Mouse (Mus musculus) cerebellum, postnatal 14 days (tissue): ENCODE results near the gene Nmnat2.

ENCODE experiments used
- DNase-seq, 2 experiments: peaks; one replicate each; pipeline ENCODE4 v3.0.0; 2021; ENCODE audit warnings: mixed read lengths in 2 of 2

Nmnat2 gene

DNA sequence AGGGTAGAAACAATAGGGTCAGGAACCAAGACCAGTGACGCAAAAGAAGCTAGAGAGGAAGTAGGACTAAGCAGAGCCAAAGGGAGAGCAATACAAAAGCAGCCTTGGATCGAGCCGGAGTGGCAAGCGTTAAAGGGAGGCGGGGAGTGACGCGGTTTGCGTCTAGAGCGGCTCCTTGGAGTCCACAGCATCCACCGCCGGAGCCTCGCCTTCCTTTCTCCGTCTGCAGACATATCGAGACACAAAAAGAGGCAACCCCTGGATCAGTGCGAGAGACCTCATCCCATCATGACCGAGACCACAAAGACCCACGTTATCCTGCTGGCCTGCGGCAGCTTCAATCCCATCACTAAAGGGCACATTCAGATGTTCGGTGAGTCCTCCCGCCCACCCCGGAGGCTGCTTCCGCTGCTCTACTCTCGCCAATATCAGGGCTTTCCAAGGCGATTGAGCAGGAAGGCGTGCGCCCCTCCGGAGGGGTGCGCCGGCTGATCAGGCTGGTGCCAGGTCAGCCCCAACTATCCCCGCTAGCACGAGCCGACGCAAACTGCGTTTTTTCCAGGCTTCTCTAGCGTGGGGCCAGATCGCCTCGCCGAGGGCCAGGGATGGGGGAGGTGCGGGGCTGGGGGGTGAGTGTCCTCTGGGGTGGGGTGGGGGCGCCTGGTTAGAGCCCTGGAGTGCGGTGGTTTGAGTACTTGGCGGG lies at the start of gene Nmnat2:
Nmnat2 (plus strand) TSS at position 173 of the 703 bp plus-strand sequence.
- DNase-seq, result peak; percentile 82 to 88

DNA sequence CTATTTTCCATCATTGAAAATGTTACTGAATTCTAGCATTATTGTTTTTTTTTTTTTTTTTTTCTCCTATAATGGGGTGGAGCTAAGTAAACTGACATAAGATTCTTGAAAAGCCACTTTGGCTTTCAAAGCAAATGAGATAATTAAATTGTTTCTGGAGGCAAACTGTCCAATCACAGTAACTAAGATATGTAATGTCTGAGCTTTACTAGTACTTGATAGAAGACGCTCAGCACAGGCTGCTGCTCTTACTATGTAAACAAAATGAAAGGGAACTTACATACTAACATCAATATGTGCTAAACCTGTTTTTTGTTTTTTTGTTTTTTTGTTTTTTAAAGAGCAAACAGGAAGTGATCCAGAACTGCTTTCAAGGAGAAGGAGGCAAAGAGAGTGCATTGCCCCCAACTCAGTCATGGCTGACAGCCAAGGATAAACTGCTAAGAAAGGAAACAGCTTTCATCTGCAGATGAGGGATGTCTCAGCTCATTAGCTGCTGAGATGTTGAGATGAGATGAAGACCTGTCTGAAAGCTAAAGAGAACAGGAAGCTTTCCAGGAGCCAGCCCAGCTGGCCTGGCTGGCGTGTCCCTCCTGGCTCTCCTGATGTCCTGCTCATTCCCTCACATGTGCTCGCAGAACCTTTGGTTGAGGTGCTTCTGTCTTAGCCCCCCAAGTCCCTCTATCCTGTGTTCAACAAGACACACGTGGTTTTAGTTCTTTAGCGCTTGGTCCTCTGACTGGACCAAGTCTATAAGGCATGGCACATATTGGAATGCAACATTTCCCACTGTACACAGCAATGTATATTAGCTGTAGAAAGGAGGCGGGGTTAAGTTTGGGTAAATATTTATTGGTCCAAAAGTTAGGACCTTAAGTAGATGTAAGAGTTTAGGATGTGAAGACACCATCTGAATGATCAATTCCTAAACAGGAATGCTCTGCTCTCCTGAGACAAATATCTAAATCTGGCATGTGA lies 41.0 kb upstream of the Nmnat2 start:
- DNase-seq, result no peak

DNA sequence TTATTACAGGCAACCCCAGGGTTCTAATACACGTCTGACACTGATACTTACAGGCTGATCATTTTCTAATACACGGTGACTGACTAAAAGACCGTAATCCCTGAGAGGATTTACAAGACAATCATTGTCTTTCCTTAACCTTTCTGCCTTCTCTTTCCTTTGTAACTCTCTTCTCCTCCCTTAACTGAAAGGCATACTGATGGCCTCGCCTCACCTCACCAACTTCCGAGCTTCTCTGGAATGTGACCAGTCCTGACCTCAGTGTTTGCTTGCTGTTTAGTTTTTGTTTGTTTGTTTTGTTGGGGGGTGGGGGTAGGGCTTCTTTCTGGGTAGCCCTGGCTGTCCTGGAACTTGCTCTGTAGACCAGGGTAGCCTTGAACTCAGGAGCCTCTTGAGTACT lies 39.0 kb upstream of the Nmnat2 start:
- DNase-seq, result no peak

DNA sequence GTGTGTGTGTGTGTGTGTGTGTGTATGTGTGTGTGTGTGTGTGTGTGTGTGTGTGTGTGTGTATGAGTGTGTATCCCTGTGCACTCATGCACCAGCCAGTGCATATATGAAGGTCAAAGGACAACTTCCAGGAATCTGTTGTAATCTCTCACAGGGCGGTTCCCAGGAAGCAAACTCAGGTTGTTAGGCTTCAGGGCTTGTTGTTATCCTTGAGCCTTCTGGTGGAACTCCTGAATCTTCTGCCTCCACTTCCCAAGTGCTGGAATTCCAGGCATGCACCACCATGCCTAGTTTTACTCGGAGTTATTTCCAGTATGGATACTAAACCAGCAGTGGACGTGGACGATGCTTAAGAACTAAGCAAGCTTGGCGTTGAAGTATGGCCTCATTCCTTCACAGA lies 37.9 kb upstream of the Nmnat2 start:
- DNase-seq, result no peak

DNA sequence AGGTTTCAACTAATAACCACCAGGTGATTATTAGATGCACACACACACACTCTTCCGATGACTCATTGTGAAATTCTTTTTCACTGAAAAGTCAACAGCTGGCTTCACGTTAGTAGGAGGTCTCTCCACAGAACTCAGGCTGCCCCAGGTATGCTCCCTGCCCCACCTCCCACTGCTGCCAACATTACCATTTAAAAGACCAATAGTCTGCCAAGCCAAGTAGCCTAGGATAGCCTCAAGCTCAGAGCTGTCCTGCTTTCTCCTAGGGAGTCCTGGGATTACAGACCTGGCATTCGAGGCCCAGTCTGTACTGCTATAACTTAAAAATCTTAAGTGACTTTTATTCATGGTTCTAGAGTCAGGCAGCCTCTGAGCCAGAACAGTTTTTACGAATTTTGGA lies 37.2 kb upstream of the Nmnat2 start:
- no peak for DNase-seq

DNA sequence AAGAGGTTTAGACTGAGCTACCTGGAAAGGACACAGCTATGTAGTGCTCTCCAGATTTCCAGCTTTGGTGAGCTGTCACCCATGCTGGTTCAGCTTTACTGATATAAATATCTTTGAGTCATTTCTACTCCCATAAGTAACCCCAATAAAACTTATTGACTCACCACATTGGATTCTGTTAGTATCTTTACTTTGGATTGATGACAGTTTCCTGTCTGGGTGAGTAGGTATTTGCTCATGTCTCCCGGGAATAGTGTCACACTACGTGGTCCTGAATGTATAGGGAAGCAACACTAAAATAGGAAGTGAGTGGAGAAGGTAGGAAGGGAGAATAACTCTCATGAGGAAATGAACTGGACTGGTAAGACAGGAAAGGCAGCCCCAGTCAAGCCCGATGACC lies 33.0 kb upstream of the Nmnat2 start:
- no peak for DNase-seq

DNA sequence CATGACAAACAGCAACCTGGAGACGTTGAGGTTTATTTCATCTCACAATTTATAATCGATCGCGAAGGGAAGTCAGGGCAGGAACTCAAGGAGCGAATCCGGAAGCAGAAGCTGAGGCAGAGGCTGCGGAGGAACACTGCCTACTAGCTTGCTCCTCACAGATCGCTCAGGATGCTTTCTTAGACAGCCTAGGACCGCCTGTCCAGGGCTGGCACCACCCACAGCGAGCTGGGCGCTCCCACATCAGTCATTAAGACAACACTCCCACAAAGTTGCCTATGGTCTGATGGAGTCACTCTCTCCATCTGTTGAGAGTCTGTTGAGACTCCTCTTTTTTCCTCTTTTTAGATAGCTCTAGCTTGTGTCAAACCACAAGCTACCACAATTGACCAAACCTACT lies 20.8 kb upstream of the Nmnat2 start:
- no peak for DNase-seq

DNA sequence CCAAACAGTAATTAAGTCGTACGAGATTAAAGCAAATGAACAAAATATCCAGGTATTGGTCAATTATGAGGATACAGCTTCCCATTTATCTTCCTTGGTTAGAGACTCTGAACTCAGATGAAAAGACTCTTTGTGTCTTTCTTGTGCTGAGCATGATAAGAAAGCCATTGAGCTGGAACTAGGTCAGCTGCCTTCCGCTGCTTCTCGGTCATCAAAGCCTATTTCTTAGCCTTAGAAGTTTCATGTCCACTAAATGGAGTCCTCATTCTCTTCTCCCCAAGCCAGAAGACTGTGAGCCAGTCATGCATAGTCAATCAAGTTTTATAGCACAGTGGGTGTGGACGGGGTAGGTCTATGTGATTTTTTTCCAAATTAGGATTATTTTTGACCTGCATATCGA lies 19.3 kb upstream of the Nmnat2 start:
- DNase-seq, result no peak

DNA sequence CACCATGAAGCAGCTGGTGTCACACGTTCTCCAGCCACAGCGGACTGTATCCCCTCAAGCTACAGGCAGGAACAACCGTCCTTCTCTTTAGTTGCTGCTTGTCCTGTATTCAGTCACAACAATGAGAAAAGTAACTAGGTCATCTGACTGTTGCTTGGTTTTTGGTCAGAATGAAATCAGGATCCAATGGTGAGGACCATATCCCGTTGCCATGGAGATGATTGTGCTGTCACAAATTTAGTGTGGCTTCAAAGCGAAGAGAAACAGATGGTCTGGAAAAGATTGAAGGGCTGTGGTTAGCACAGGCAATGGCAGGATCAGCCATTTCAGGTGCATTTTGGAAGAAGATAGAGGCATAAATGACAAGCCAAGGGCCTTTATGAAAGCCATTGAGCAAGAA lies 18.4 kb upstream of the Nmnat2 start:
- no peak for DNase-seq

DNA sequence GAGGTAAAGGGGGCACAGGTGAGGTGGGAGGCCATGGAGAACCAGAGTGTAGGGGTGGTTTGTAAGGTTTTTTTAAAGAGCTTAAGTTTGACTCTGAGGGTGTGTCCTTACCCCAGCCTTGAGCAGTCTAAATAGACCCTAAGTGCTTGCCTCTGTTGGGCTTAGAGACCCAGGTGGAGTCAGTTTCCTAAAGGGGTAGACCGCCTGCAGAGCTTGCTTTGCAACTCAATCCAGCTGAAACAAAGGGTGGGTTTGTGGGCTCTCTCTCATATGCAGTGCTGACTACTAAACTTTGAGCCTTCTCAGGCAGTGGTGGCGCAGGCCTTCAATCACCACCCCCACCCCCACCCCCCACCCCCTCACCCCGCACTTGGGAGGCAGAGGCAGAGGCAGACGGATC lies 11.8 kb upstream of the Nmnat2 start:
- DNase-seq, result no peak

DNA sequence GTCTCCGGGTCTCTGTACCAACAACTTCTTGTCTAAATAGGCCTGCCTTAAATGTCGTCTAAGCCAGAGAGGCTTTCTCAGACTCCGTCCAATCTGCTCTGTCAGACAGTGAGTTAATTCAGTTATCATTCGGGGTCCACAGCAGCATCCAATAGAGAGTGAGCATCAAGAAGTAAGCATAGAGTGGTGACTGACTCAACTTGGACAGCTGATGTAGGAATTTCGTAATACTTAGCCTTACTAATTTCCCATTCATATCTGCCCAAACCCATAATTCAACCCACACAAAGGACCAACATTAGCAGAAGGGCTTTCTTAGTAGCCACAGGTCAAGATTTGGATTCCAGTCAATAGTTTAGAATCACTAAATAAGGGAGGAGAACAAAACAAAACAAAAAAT lies 626 bp upstream of the Nmnat2 start:
- no peak for DNase-seq

DNA sequence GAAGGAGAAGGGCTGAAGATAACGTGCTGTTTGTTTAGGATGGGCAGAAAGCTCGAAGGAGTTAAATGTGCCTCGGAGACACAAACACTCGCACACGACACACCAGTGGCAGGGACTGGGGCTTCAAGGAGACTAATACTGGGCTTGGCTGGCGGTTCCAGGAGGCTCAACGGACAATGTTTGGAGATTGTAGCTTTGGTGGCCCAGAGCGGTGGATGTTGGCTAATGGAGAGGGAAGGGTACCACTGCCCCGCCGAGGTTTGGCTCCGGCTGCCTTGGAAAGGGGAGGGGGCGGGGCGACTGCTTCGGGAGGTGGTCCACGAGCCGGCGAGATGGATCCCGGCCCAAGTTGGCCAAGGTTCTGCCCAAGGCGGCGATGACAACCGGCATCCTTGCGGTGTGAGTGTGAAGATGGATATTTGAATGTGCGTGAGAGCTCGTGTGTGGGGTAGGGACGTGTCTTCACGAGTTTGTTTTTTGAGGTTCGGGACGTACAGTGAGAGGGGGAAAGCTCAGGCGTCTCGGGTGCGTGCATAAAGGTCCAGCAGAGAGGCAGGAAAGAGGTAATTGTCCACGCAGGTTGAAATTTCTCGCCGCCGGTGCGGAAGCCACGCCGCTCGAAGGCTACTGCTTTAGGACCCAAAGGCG lies 895 bp downstream of the Nmnat2 start:
- DNase-seq, result peak; percentile 81 to 83

DNA sequence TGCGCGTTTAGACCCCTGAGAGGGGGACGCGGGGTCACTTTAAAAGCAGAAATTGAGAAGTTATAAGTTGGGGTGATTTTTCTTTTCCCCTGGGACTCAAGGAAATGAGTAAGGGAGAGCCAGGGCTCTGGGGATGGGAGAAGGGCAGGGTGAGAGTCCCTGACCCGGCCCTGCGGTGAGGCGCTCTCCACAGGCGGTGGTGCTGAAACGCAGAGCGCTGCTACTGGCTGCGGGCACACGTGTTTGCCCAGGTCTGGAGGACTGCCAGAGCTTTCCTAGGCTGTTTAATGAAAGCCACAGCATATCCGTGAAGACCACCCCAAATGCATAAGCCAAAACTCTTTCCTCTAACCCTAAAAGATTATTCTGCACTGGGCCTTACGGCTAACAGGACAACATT lies 1.4 kb downstream of the Nmnat2 start:
- peak; percentile 79 to 82 for DNase-seq

DNA sequence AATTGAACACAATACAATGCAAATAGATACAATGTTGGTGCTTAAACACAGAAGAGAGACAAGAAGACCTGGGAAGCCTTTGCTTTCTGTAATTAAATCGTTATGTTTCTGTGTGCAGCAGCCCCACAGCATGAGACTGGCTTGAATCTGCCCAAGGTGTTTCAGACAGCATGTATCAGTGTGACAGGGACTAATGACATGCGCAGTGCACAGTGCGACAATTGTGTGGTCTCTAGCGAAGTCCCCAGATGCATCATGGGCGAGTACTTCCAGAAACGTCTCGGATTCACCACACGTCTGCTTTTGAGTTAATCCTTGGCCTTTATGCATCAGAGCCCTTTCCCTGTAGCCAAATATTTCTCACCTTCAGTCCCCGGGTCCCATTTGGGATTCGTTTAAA lies 9.6 kb downstream of the Nmnat2 start:
- peak in 1 of 2 experiments; percentile 19 for DNase-seq

DNA sequence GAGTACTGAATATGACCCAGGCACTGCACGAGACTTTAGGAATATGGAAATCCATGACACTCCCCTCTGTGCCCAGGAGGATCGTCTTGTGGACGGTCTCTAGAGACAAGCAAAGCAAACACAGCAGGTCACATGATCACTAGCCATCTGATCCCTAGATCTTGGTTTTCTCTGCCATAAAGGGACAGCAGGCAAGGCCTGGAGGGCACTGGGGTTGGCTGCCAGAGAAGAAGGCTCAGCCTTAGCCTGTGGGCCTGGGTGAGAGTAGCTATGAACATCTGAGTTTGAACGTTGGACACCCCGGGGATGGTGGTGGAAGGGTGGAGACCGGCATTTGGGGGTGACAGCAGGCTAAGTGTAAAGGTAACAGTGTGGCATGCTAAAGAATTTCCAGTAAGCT lies 11.4 kb downstream of the Nmnat2 start:
- peak in 1 of 2 experiments; percentile 32 for DNase-seq

DNA sequence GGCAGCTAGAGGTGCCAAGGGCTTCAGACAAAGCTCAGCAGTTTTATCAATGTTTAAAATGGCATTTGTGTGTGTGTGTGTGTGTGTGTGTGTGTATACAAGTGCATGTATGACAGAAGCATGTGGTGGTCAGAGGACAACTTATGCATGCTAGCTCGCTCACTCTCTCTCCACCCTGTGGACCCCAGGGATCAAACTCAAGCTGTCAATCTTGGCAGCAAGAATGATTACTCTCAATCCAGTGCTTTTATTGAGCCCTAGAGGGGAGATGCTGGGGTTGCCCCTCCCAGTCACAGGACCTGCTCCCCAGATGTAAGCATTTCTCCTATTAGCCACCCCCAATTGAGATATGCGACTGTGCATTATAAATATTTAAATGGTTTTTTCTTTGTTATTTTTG lies 11.9 kb downstream of the Nmnat2 start:
- peak in 1 of 2 experiments; percentile 18 for DNase-seq

DNA sequence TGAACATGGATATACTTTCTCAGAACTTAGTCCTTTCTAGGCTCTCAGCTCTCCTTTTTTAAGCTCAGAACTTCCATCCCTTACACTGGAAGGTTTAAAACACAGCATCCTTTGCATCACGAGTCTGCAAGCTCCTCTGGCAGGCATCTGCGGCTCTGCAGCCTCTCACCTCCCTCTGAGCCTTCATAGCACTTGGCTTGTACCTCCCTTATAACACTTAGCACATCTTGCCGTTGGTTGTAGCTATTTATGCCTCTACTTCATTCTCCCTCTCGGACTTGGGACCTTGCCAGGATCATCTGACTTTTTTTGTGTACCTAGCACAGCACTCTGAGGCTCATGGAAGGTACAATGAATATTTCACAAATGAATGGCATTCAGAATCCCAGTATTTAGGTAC lies 14.3 kb downstream of the Nmnat2 start:
- DNase-seq, result peak in 1 of 2 experiments; percentile 25

DNA sequence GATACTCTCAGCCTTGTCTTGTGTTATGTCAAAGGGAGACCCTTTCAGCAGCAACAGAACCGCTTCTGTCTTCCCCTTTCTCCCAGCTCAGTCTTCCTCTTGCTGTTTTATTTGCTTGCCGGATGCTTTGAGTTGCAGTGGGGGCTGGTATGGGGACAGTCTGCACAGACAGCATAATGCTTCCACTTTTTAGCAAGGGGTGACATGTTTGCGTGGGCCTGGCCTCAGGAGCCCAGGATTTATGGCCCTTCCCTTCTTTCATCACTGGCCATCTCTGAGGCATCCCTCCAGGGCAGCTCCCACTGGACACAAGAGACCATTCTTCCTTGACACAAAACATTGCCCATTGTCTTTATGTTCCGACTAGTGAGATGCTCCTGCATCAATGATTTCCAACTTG lies 18.2 kb downstream of the Nmnat2 start:
- no peak for DNase-seq

DNA sequence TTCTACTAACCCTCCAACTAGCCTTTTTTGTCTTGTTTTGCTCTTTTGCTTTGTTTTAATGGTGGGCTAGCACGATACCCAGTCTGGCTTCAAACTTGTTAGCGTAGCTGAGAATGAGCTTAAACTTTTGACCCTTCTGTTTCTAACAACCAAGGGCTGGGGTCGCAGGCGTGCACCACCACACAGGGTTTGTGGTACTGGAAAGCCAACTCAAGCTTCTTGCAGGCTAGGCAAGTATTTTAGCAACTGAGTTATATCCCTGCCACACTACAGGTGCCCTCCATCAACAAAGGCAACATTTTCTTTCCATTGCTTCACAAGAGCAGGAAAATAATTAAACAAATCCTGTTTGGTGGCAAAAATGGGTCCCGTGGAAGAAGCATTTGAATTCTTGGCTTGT lies 18.6 kb downstream of the Nmnat2 start:
- no peak for DNase-seq

DNA sequence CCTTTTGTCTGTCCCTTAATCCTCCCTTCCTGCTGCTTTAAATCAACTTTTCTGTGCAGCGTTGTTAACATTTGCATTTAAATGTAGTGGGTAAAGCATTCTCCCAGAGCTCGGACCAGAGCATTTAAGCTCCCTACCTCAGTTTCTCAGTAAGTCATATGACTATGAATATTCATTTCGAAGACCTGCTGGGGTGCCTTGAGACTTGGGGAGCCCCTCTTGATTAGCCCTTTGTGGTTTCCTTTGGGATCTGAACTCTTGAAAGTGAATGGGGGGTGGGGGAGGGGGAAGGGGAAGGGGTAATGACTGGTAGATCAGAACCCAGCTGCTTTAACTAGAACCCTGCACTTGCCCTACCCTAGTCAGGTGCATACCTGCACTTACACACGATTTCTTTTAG lies 19.1 kb downstream of the Nmnat2 start:
- no peak for DNase-seq

DNA sequence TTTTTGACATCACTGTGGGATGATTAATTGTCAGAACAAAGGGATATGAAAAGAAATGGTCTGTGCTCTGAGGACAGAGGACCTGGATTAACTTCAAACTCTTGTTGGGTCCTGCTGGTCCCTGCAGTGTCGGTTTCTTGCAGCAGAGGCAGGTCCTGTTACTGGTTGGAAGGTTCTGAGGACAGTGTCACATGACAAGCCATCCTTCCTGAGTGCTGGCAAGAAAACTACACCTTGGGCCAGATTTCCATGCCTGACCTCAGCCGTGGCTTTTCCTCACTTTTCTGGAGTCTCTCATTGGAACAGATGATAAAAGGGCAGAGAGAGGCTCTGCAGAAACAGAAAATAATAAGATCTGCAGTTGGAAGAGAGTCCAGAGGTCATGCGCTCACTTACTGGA lies 20.4 kb downstream of the Nmnat2 start:
- DNase-seq, result peak; percentile 42 to 58

DNA sequence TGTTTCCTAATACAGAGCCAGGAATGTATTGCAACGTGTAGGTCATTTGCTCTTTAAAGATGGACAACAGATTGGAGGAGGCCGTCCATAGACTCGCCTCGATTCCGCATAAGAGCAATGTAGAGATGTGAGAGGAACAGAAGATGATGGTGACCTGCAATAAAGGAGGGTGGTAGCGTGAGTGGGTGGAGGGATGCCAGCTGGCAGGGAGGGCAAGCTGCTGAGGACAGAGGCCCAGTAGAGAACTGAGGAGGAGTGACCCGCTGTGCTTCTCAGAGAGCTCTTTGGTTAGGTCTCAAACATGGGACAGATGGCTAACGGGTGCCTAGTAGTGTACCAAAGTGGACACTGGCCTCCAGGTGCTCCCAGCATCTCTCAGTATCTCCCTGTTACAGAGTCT lies 23.9 kb downstream of the Nmnat2 start:
- peak; percentile 48 to 49 for DNase-seq

DNA sequence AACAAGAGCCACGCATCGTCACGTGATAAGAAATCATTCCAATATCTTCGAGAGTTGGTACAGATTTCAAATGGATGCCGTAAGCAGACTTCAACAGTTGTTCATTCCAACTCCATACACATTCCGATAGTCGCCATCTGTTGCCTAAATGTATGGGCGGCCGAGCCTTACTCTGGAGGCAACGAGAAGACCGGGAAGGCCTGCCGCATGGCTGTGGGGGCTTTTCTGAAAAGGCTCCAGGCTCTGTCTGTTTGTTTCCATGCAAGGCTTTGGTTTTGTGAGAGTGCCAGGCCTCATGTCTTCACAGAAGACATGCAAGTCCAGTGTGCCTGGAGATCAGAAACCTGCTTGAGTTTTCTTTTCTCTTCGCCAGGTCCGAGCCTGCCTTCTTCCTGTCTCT lies 28.6 kb downstream of the Nmnat2 start:
- DNase-seq, result no peak

DNA sequence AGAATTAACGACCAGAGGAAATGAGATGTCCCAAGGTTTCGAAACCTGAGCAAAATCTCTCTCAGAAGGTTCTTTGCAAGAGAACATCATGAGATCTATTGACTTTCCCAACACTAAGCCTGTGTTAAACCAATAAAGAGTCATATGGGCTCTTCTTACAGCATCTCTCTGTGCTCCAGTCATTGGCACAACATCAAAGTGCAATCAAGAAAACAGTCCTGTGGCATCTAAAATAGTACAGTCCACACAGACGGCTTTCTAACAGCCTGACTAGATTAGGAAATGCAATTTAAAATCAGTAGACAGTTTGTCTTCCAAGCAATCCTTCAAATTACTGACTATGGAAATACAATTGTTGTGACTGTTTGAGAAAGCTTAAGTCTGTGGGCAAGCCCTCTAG lies 32.2 kb downstream of the Nmnat2 start:
- no peak for DNase-seq
